ENCODE assay signal across 22 mouse cellular contexts in genomic region chr4:143394181-143394580, GRCm38 (mm10). TPM values are rescaled to one million over a fixed set of nuclear protein-coding genes. Genes with fewer than 3 reads are reported as not detected.
"Had no signal": no experiment of that assay in that cellular context is flagged by ENCODE, and none has a peak within 500 bp of the region (broad histone marks: within the 10 kb centered on the region; RNA-seq: fewer than 3 reads in every experiment).

TSS of gene Pramel1 (plus strand) at chr4:143394428.

- H3K36me3 ChIP-seq: limb, embryonic 12.5 days; stomach, embryonic 15.5 days had no signal

- H3K9ac ChIP-seq: limb, embryonic 12.5 days; liver, embryonic 14.5 days; stomach, embryonic 15.5 days had no signal

- H3K4me3 ChIP-seq: limb, embryonic 12.5 days; megakaryocyte, embryonic 14.5 days; stomach, embryonic 15.5 days had no signal

- H3K4me2 ChIP-seq: limb, embryonic 12.5 days; midbrain, embryonic 11.5 days; stomach, embryonic 15.5 days had no signal

- H3K9me3 ChIP-seq: stomach, embryonic 15.5 days had no signal

- DNase-seq: kidney, adult 8-10 months; kidney, postnatal 25 days; layer of hippocampus, postnatal 36 days; liver; lung, adult 2 months; right cerebral cortex, postnatal 14 days; thymus, adult 18-20 months; thymus, postnatal 25 days had no signal

- H3K4me1 ChIP-seq: limb, embryonic 12.5 days; megakaryocyte, embryonic 14.5 days; stomach, embryonic 15.5 days had no signal

- H3K27me3 ChIP-seq: limb, embryonic 12.5 days; stomach, embryonic 15.5 days had no signal

- ATAC-seq: intestine, embryonic 16.5 days; lung, postnatal 0 days; midbrain, embryonic 16.5 days had no signal

- H3K27ac ChIP-seq: limb, embryonic 12.5 days; liver, embryonic 14.5 days; macrophage; stomach, embryonic 15.5 days had no signal

RNA-seq across cellular contexts. Expression of gene Pramel1, which starts in this region (rescaled TPM):
- total RNA-seq: layer of hippocampus, postnatal 36 days; left cerebral cortex, postnatal 25 days had no signal
- polyA plus RNA-seq: intestine, embryonic 16.5 days; kidney, embryonic 16.5 days; limb, embryonic 12.5 days; liver, embryonic 14.5 days; lung, adult 2 months; lung, postnatal 0 days; macrophage; midbrain, embryonic 11.5 days; midbrain, embryonic 16.5 days; neural tube, embryonic 14.5 days; spleen, adult 2 months; stomach, embryonic 15.5 days; urinary bladder, adult 2 months had no signal
